Mouse (Mus musculus) heart, embryonic 11.5 days (tissue): ENCODE results near the gene Gm12394. TPM values are rescaled to one million over a fixed set of nuclear protein-coding genes. Genes with fewer than 3 reads are reported as not detected.
"Not testable (repeated sequence)": the region's sequence is repeated elsewhere in the genome, so short reads cannot be mapped to it uniquely, and the experiment has no call there.

Experiments
- ATAC-seq: fragments of 200-750 bp; cut with Nextera tagmentation; replicated peaks from 2 replicates; pipeline ENCODE4 v1.8.0; 2017; ENCODE audit warnings: moderate library complexity; ENCODE audit not compliant: insufficient number of reproducible peaks, low FRiP score, low TSS enrichment
- H3K27ac ChIP-seq: fragments of 300-500 bp; sonication (generic); 2 replicates; pipeline ENCODE4 v1.5.1; 2014; ENCODE audit warnings: mild to moderate bottlenecking, low read depth, low read length
- H3K27me3 ChIP-seq: fragments of 300-500 bp; sonication (generic); 2 replicates; pipeline ENCODE4 v1.6.1; 2014; ENCODE audit warnings: mild to moderate bottlenecking, low read length, mixed read lengths; ENCODE audit not compliant: control insufficient read depth, insufficient read depth
- H3K36me3 ChIP-seq: fragments of 300-500 bp; sonication (generic); 2 replicates; pipeline ENCODE4 v1.6.1; 2014; ENCODE audit warnings: mild to moderate bottlenecking, low read length, moderate library complexity, mixed read lengths; ENCODE audit not compliant: control insufficient read depth, insufficient read depth
- H3K4me1 ChIP-seq: fragments of 300-500 bp; sonication (generic); 2 replicates; pipeline ENCODE4 v1.6.1; 2014; ENCODE audit warnings: low read length; ENCODE audit not compliant: control insufficient read depth, insufficient read depth
- H3K4me2 ChIP-seq: fragments of 300-500 bp; sonication (generic); 2 replicates; pipeline ENCODE4 v1.6.1; 2014; ENCODE audit warnings: mild to moderate bottlenecking, moderate library complexity
- H3K4me3 ChIP-seq: fragments of 300-500 bp; sonication (generic); 2 replicates; pipeline ENCODE4 v1.5.1; 2014; ENCODE audit warnings: low read depth, low read length
- H3K9ac ChIP-seq: fragments of 300-500 bp; sonication (generic); 2 replicates; pipeline ENCODE4 v1.6.1; 2014; ENCODE audit warnings: mild to moderate bottlenecking, low read depth, low read length, moderate library complexity
- H3K9me3 ChIP-seq: fragments of 300-500 bp; sonication (generic); replicated peaks from 2 replicates; pipeline ENCODE4 v1.6.1; 2016; ENCODE audit warnings: low read length; ENCODE audit not compliant: control insufficient read depth
- WGBS: fragments of 180-500 bp; shearing (Covaris S2); extraction: QIAGEN DNeasy Blood & Tissue Kit; methylation state at CpG from one replicate; pipeline ENCODE4 v1.1.7; 2014; ENCODE audit not compliant: insufficient replicate concordance; 5-methylcytosine and 5-hydroxymethylcytosine counted together
- polyA plus RNA-seq: library from polyadenylated mRNA; unstranded; fragments of >200 nt; fragmentation: Nextera tagmentation; extraction: Ambion mirVana; gene quantifications from 2 replicates; pipeline ENCODE4 v1.2.1, GENCODE M21; 2014

Gm12394 gene
- polyA plus RNA-seq: 0.13 TPM in 1 of 2 replicates, not detected in the other

GRCm38 (mm10) chr4:42856671-42857070 is at the start of gene Gm12394:
Gm12394 (minus strand) TSS chr4:42856771.
- not testable (repeated sequence) for H3K4me2 ChIP-seq, H3K4me1 ChIP-seq, H3K36me3 ChIP-seq, ATAC-seq, H3K9ac ChIP-seq, H3K4me3 ChIP-seq, H3K27ac ChIP-seq, H3K27me3 ChIP-seq, H3K9me3 ChIP-seq
- WGBS: 78% methylated on average over 1 of the region's 1 CpGs

GRCm38 (mm10) chr4:42904966-42905365 is 48.4 kb upstream of the Gm12394 start:
- ATAC-seq: no peak
- WGBS: 79% methylated on average over 6 of the region's 6 CpGs
- H3K9me3 ChIP-seq: no peaks in the 10 kb centered on the region

GRCm38 (mm10) chr4:42904523-42904922 is 48.0 kb upstream of the Gm12394 start:
- Histone ChIP-seq H3K27ac (no peak overlapping the region), H3K9me3 (no peaks in the 10 kb centered on the region), H3K4me3 (no peak overlapping the region), H3K4me2 (no peak overlapping the region), H3K4me1 (no peaks in the 10 kb centered on the region), H3K27me3 (no peaks in the 10 kb centered on the region), H3K9ac (no peak overlapping the region), H3K36me3 (no peaks in the 10 kb centered on the region)
- ATAC-seq: no peak
- WGBS: 91% methylated on average over 3 of the region's 3 CpGs

More at GRCm38 (mm10) chr4:42904966-42905365, 48.4 kb upstream of the Gm12394 start:
- H3K36me3 ChIP-seq: no peaks in the 10 kb centered on the region
- H3K4me3 ChIP-seq: no peak overlapping the region
- H3K27me3 ChIP-seq: no peaks in the 10 kb centered on the region
- H3K9ac ChIP-seq: no peak overlapping the region
- no peak overlapping the region for H3K4me2 ChIP-seq
- no peak overlapping the region for H3K27ac ChIP-seq
- H3K4me1 ChIP-seq: no peaks in the 10 kb centered on the region

- Histone ChIP-seq H3K9me3 (no peaks in the 10 kb centered on the region), H3K9ac (no peak overlapping the region), H3K4me1 (no peaks in the 10 kb centered on the region), H3K27me3 (no peaks in the 10 kb centered on the region), H3K4me2 (no peak overlapping the region), H3K4me3 (no peak overlapping the region), H3K36me3 (no peaks in the 10 kb centered on the region), H3K27ac (no peak overlapping the region)
- ATAC-seq: no peak
- 79% methylated on average over 1 of the region's 1 CpGs for WGBS
Observed at GRCm38 (mm10) chr4:42903942-42904341, 47.4 kb upstream of the Gm12394 start.

GRCm38 (mm10) chr4:42902730-42903129 is 46.2 kb upstream of the Gm12394 start:
- no peak for ATAC-seq
- Histone ChIP-seq H3K4me3 (no peak overlapping the region), H3K36me3 (no peaks in the 10 kb centered on the region), H3K9ac (no peak overlapping the region), H3K4me1 (no peaks in the 10 kb centered on the region), H3K9me3 (no peaks in the 10 kb centered on the region), H3K27ac (no peak overlapping the region), H3K4me2 (no peak overlapping the region), H3K27me3 (no peaks in the 10 kb centered on the region)
- WGBS: 75% methylated on average over 5 of the region's 5 CpGs

GRCm38 (mm10) chr4:42902174-42902573 is 45.6 kb upstream of the Gm12394 start:
- ATAC-seq: no peak
- Histone ChIP-seq H3K4me2 (no peak overlapping the region), H3K27me3 (no peaks in the 10 kb centered on the region), H3K9me3 (no peaks in the 10 kb centered on the region), H3K27ac (no peak overlapping the region), H3K4me3 (no peak overlapping the region), H3K4me1 (no peaks in the 10 kb centered on the region), H3K9ac (no peak overlapping the region), H3K36me3 (no peaks in the 10 kb centered on the region)
- 48% methylated on average over 9 of the region's 9 CpGs for WGBS

GRCm38 (mm10) chr4:42900878-42901277 is 44.3 kb upstream of the Gm12394 start:
- ATAC-seq: no peak
- Histone ChIP-seq H3K27ac (no peak overlapping the region), H3K4me1 (no peaks in the 10 kb centered on the region), H3K36me3 (no peaks in the 10 kb centered on the region), H3K4me3 (no peak overlapping the region), H3K9ac (no peak overlapping the region), H3K4me2 (no peak overlapping the region), H3K27me3 (no peaks in the 10 kb centered on the region), H3K9me3 (no peaks in the 10 kb centered on the region)
- WGBS: 45% methylated on average over 5 of the region's 5 CpGs

- no peaks in the 10 kb centered on the region for H3K4me1 ChIP-seq
- H3K36me3 ChIP-seq: no peaks in the 10 kb centered on the region
- H3K9me3 ChIP-seq: no peaks in the 10 kb centered on the region
- no peak for ATAC-seq
- no peak overlapping the region for H3K9ac ChIP-seq
- H3K27ac ChIP-seq: no peak overlapping the region
- H3K27me3 ChIP-seq: no peaks in the 10 kb centered on the region
- H3K4me3 ChIP-seq: no peak overlapping the region
- 37% methylated on average over 3 of the region's 3 CpGs for WGBS
- no peak overlapping the region for H3K4me2 ChIP-seq
Observed at GRCm38 (mm10) chr4:42898914-42899313, 42.3 kb upstream of the Gm12394 start.

GRCm38 (mm10) chr4:42895118-42895517 is 38.5 kb upstream of the Gm12394 start:
- no peak overlapping the region for H3K27ac ChIP-seq
- no peak overlapping the region for H3K4me2 ChIP-seq
- H3K4me1 ChIP-seq: no peaks in the 10 kb centered on the region
- ATAC-seq: no peak
- no peaks in the 10 kb centered on the region for H3K9me3 ChIP-seq
- no peaks in the 10 kb centered on the region for H3K36me3 ChIP-seq
- H3K27me3 ChIP-seq: no peaks in the 10 kb centered on the region
- H3K9ac ChIP-seq: no peak overlapping the region
- no peak overlapping the region for H3K4me3 ChIP-seq
- WGBS: 79% methylated on average over 7 of the region's 7 CpGs
